Mouse (Mus musculus) thymus, adult 2 months (tissue): ENCODE measurements around the gene Rbm19.

Experiments
- CTCF ChIP-seq: fragments of 200-500 bp; IDR thresholded peaks from 2 replicates; pipeline ENCODE4 v1.5.1; 2012; ENCODE audit warnings: mild to moderate bottlenecking, control low read depth, low read length, moderate library complexity, borderline replicate concordance; ENCODE audit not compliant: control insufficient read depth, poor library complexity, insufficient read depth; ENCODE audit errors: extremely low read depth
- POLR2A ChIP-seq: fragments of 200-500 bp; IDR thresholded peaks from 2 replicates; pipeline ENCODE4 v1.6.1; 2012; ENCODE audit warnings: mild to moderate bottlenecking, low read length, control low read depth, moderate library complexity; ENCODE audit not compliant: control insufficient read depth, poor library complexity, insufficient read depth; ENCODE audit errors: extremely low read depth

- TF ChIP-seq CTCF (no peak), POLR2A (no peak)
Measured at GRCm38 (mm10) chr5:120183321-120183720, 67.1 kb downstream of the Rbm19 start.
